Mouse (Mus musculus) lung, postnatal 10 days (tissue): ENCODE results near the gene 9030025P20Rik.
"Not testable (repeated sequence)": the region's sequence is repeated elsewhere in the genome, so short reads cannot be mapped to it uniquely, and the experiment has no call there.

Experiments used
- DNase-seq: peaks from one replicate; pipeline ENCODE4 v3.0.0; 2021

Gene 9030025P20Rik

GRCm38 (mm10) chr17:14978362-14979038 is at the start of gene 9030025P20Rik, which contains the start of gene Gm3417:
Gene 9030025P20Rik, plus strand, starts transcription at chr17:14978468.
Gene Gm3417, minus strand, starts transcription at chr17:14978790.
- DNase-seq, result not testable (repeated sequence)

- no peak for DNase-seq
Observed at GRCm38 (mm10) chr17:14928631-14929030, 49.6 kb upstream of the 9030025P20Rik start.

- DNase-seq, result no peak
Observed at GRCm38 (mm10) chr17:14930697-14931096, 47.6 kb upstream of the 9030025P20Rik start.

- no peak for DNase-seq
Observed at GRCm38 (mm10) chr17:14931469-14931868, 46.8 kb upstream of the 9030025P20Rik start.

- DNase-seq, result not testable (repeated sequence)
Observed at GRCm38 (mm10) chr17:14935280-14935679, 43.0 kb upstream of the 9030025P20Rik start.

- DNase-seq, result no peak
Observed at GRCm38 (mm10) chr17:14935841-14936605, 42.2 kb upstream of the 9030025P20Rik start.

GRCm38 (mm10) chr17:14942181-14942580 is 36.1 kb upstream of the 9030025P20Rik start:
- not testable (repeated sequence) for DNase-seq

- peak; percentile 100 for DNase-seq
Observed at GRCm38 (mm10) chr17:14943009-14943728, 35.1 kb upstream of the 9030025P20Rik start, which contains the start of the genes Wdr27 and 1600012H06Rik. Gene Wdr27, minus strand, starts transcription at chr17:14943158. Gene 1600012H06Rik, plus strand, starts transcription at chr17:14943184.

- DNase-seq, result no peak
Observed at GRCm38 (mm10) chr17:14943729-14944059, 34.6 kb upstream of the 9030025P20Rik start.

GRCm38 (mm10) chr17:14944551-14944950 is 33.7 kb upstream of the 9030025P20Rik start:
- no peak for DNase-seq

GRCm38 (mm10) chr17:14949161-14949827 is 29.0 kb upstream of the 9030025P20Rik start:
- no peak for DNase-seq

GRCm38 (mm10) chr17:14953452-14953851 is 24.8 kb upstream of the 9030025P20Rik start:
- DNase-seq, result no peak

GRCm38 (mm10) chr17:14958686-14959327 is 19.5 kb upstream of the 9030025P20Rik start:
- no peak for DNase-seq

- DNase-seq, result no peak
Observed at GRCm38 (mm10) chr17:14959979-14960378, 18.3 kb upstream of the 9030025P20Rik start.

GRCm38 (mm10) chr17:14960520-14960919 is 17.7 kb upstream of the 9030025P20Rik start:
- DNase-seq, result peak; percentile 18

GRCm38 (mm10) chr17:14960951-14961556 is 17.2 kb upstream of the 9030025P20Rik start, which contains the start of gene Phf10:
Gene Phf10, minus strand, starts transcription at chr17:14961273.
- DNase-seq, result peak; percentile 51

- DNase-seq, result not testable (repeated sequence)
Observed at GRCm38 (mm10) chr17:14961557-14962154, 16.6 kb upstream of the 9030025P20Rik start.

GRCm38 (mm10) chr17:14968373-14968913 is 9.8 kb upstream of the 9030025P20Rik start:
- not testable (repeated sequence) for DNase-seq

GRCm38 (mm10) chr17:14977718-14978361 is 428 bp upstream of the 9030025P20Rik start:
- not testable (repeated sequence) for DNase-seq

GRCm38 (mm10) chr17:14990116-14990702 is 11.9 kb downstream of the 9030025P20Rik start:
- DNase-seq, result peak; percentile 6
